In genomic region chr3:69323982-69324381, GRCm38 (mm10) we compare ENCODE assay signal across 11 mouse cellular contexts. TPM values are rescaled to one million over a fixed set of nuclear protein-coding genes. Genes with fewer than 3 reads are reported as not detected.
DNase-seq lines count a peak whose midpoint lies in the region; ATAC-seq and TF ChIP-seq lines count a peak whose summit lies in the region.
"Had no signal": no experiment of that assay in that cellular context is flagged by ENCODE, and none has a peak within 500 bp of the region (broad histone marks: within the 10 kb centered on the region; RNA-seq: fewer than 3 reads in every experiment).

No protein-coding gene starts in this region.

- H3K27ac ChIP-seq in kidney, postnatal 0 days = no peak overlapping the region
- H3K27ac ChIP-seq: gastrocnemius, adult 2 months had no signal

- 0 out of 2 replicates have a peak, but pooled peaks have one; percentile 17 for ATAC-seq in kidney, postnatal 0 days (replicated peaks; ENCODE audit: low FRiP score, low read depth)

- H3K9me3 ChIP-seq in kidney, postnatal 0 days (replicated peaks; ENCODE audit: low read length) = no peaks in the 10 kb centered on the region

- no peak for TF ChIP-seq CTCF in kidney, postnatal 0 days (IDR thresholded peaks at IDR 0.05; ENCODE audit: low read depth)

- no peak overlapping the region for H3K9ac ChIP-seq in kidney, postnatal 0 days (ENCODE audit: low read depth, low read length)

- intact Hi-C loops in heart, postnatal 36 days (cut with DNase I) = no loop called here

- WGBS in kidney, postnatal 0 days = 66% methylated on average over 3 of the region's 3 CpGs

- DNase-seq in kidney, postnatal 0 days (ENCODE audit: low spot score) = no peak
- no peak for DNase-seq in kidney, adult 18-20 months
- DNase-seq in adipocyte (ENCODE audit: low spot score) = peak; percentile 62
- DNase-seq in cerebellum, adult 9-10 months = peak; percentile 73
- DNase-seq in heart, postnatal 36 days = peak; percentile 28 to 33
- DNase-seq in lung, adult 18-20 months = no peak
- no peak for DNase-seq in lung, postnatal 36 days
- DNase-seq: gastrocnemius, adult 2 months; kidney, postnatal 25 days; lung, postnatal 10 days; right cerebral cortex, adult 18-20 months had no signal

- no peaks in the 10 kb centered on the region for H3K4me1 ChIP-seq in kidney, postnatal 0 days (replicated peaks; ENCODE audit: insufficient read depth, low read length)

- H3K27me3 ChIP-seq in kidney, postnatal 0 days (ENCODE audit: insufficient read depth, low read length) = no peaks in the 10 kb centered on the region

- no peaks in the 10 kb centered on the region for H3K36me3 ChIP-seq in kidney, postnatal 0 days (ENCODE audit: insufficient read depth, low read length)

- H3K4me3 ChIP-seq in kidney, postnatal 0 days (replicated peaks; ENCODE audit: low read depth, low read length) = no peak overlapping the region
- H3K4me3 ChIP-seq: gastrocnemius, adult 2 months had no signal

- no peak overlapping the region for H3K4me2 ChIP-seq in kidney, postnatal 0 days (ENCODE audit: low read length)

RNA-seq across cellular contexts. Expression of gene Ppm1l, which starts 7.3 kb away (rescaled TPM):
- 5.6 and 5.8 TPM in 2 replicates for polyA plus RNA-seq in kidney, postnatal 0 days (2015; fragmentation: Nextera tagmentation; extraction: Ambion mirVana)
- 10 to 100 TPM; 23.4 to 26.3 TPM for total RNA-seq in heart, postnatal 36 days (2021)

Comparison
In these comparisons a context has a peak if more than half of its experiments do, and no peak if none do; other contexts are left out.
1. DNase-seq: peak in adipocyte (single experiment), cerebellum, adult 9-10 months (single experiment) and heart, postnatal 36 days (2 of 2); none in kidney, postnatal 0 days (single experiment), kidney, adult 18-20 months (single experiment), lung, adult 18-20 months (0 of 2) and lung, postnatal 36 days (single experiment).